Mouse (Mus musculus) E14TG2a.4 (cell line): ENCODE data around the gene Snrpa.

ENCODE experiments used
- CTCF ChIP-seq: conservative IDR thresholded peaks from 2 replicates; pipeline ENCODE4 v1.5.1; 2014; ENCODE audit warnings: low read length
- NANOG ChIP-seq: IDR thresholded peaks from 2 replicates; pipeline ENCODE4 v1.6.1; 2014; ENCODE audit warnings: borderline replicate concordance, low read length, mixed read lengths
- POU5F1 ChIP-seq: IDR thresholded peaks from 2 replicates; pipeline ENCODE4 v1.6.1; 2014; ENCODE audit warnings: low read length, borderline replicate concordance

GRCm38 (mm10) chr7:27174496-27174895 is 21.6 kb downstream of the Snrpa start:
- TF ChIP-seq CTCF (no peak), POU5F1 (no peak), NANOG (no peak)
